Mouse (Mus musculus): ENCODE data around the gene Shf.
A peak's percentile ranks its signal among the peaks of the same experiment; 100 is the strongest.

Gene Shf

GRCm38 (mm10) chr2:122368081-122368971 lies 636 bp downstream of the Shf start:
- DNase-seq, result peak; percentile 44

DNA sequence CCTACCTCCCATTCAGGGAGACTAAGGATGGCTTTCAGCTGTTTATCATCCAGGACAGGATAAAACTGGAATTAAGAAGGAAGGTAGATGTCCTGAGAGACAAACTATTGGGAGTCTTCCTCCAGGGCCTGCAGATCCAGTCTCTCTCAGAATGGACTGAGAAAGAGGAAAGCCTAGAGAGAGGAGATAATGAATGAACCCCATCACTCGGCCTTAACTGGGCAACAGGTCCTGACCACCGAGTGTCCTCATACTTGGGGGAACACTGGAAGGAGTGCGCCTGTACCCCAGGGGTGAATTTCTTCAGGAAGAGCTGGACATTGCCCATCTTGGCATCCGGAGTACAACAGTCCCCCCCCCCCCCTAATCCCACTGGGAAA lies 1.3 kb downstream of the Shf start:
- no peak for DNase-seq

GRCm38 (mm10) chr2:122367181-122367580 lies 1.8 kb downstream of the Shf start:
- no peak for DNase-seq

DNA sequence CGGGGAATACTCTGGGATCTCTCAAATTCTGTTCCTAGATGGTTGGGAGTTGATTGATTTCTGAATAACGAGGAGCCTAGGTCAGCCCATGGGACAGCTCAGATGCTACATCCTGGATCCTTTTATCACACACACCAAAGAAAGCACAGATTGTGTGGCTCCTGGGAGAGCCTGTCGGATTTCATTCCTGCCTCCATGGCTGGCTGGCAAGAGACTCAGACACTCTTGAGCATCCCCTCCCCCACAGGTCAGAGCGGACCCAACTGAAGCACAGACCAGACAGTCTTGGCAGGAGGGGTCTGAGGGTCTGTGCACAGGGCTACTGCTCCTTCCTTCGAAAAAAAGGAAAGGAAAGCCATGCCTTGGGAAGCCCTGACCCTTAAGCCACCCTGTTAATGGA lies 2.3 kb downstream of the Shf start:
- DNase-seq, result no peak

GRCm38 (mm10) chr2:122366039-122366438 lies 2.9 kb downstream of the Shf start:
- DNase-seq, result no peak

DNA sequence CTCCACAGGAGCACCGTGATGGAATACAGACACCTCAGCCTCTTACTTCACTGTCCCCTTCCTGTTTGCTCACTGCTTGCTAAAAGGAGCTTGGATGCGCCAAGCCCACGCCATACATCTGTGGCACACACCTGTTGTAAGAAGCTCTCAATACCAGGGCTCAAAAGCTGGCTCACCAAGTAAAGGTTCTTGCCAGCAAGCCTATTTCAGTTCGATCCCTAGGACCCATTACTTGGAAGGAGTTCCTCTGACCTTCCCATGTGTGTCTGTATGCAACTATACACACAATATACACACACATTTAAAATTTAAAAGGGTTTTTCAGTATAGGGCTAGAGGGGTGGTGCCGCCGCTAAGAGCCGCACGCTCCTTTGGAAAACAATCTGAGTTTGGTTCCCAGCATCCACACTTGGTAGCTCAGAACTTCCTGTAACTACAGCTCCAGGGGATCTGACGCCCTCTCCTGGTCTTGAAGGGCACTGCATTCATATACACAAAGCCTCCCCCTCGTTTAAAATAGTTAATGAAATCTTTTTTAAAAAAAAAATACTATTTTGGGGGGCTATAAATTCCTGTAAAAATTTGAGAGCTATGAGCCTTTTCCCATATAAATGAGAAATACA lies 3.6 kb downstream of the Shf start:
- DNase-seq, result no peak

DNA sequence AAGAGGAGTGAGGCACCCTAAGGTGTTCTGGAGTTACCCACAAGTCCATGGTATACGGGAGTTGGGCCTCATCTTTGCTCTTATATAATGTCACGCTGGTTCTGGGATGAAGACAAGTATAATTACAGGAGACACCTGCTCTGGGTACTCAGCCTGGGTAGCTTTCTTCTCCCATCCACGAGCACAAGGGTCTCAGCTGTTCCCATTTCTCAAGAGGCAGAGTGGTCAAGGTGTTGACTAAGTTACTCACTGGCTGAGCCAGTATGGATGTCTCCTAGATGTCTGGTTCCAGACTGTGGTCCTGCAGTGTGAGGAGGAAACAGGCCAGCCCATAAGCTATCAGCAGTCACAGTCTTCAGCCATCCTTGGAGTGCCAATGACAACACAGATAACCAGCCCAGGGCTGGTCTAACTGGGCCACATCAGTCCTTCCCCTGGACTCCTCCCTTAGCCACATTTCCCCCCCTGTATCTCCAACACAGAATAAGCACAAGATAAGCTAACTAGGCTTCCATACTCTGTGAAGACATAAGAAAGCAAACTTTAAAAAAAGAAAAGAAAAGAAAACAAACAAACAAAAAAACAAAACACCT lies 4.5 kb downstream of the Shf start:
- no peak for DNase-seq

- DNase-seq, result no peak
Observed at GRCm38 (mm10) chr2:122362622-122363523, 6.1 kb downstream of the Shf start.

DNA sequence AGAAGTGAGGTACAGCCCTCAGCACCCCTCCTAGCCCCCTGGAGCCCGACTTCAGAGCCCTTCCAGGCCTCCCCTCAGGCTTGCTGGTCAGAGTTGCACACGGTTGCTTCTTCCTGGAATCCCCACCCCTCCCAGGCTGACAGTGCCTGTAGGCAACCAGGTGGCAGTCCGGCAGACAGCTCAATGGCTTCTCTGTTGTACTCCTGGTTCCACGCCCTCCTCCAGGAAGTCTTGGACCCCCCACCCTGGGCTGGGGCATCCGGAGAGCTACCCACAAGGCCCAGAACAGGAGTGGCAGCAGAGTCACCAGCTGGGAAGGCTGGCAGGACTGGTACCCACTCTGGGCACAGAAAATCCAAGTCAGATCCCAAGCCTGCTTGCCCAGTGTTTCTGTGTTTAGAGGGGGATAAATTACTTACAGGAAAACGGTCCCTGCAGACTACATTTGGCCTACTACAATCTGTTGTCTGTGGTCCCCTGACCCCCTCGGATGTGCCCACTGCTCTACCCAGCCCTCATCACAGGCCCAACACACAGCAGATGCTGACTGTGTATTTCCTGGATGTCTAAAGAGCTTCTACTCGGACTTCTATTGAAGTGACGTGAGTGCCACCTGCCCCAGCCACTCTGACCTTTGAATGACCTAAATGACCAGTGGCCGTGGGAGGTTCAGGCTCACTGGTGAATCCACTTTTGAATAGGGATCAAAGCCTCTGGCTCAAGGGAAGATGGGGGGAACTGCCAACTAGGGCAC lies 6.9 kb downstream of the Shf start:
- no peak for DNase-seq

DNA sequence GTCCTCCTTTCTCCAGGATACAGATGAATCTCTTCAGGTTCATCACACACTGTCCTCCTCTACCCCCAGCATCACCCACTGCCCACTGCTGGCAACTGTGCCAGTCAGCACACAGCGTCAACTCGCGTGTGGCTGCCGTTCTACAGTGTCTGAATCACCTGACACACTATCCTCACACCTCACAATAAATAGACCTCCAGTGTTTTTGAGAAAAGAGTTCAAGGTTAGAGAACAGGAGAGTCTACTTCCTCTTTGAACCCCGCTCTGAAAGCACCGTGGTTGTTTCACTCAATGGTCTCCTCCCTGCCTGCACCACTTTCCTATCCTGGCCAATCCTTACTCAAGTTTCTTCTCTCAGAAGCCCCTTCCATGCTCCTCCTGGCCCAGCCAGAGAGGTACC lies 7.8 kb downstream of the Shf start:
- no peak for DNase-seq

GRCm38 (mm10) chr2:122360310-122360709 lies 8.7 kb downstream of the Shf start:
- DNase-seq, result no peak

- no peak for DNase-seq
Observed at GRCm38 (mm10) chr2:122356187-122356586, 12.8 kb downstream of the Shf start.

DNA sequence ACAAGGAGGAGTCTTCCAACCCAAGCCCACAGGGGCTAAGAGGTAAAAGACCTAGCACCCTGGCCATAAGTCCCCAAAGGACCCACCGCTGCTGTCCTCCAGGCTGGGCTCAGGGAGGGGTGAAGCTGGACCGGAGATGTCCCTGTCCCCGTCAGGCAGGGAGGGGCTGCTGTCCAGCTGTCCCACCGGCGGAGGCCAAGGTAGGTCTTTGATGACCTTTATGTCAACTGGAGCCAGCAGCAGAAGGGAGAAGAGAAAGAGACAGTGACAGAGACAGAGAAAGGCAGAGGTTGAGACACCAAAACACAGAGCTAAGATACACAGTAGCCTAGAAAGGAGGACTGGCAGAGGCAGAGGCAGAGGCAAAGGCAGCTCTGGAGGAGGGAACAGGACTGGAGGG lies 13.6 kb downstream of the Shf start:
- DNase-seq, result no peak

- DNase-seq, result peak; percentile 72
Observed at GRCm38 (mm10) chr2:122354191-122354929, 14.6 kb downstream of the Shf start.

GRCm38 (mm10) chr2:122353765-122354164 lies 15.2 kb downstream of the Shf start:
- DNase-seq, result no peak

GRCm38 (mm10) chr2:122352992-122353391 lies 16.0 kb downstream of the Shf start:
- DNase-seq, result no peak

DNA sequence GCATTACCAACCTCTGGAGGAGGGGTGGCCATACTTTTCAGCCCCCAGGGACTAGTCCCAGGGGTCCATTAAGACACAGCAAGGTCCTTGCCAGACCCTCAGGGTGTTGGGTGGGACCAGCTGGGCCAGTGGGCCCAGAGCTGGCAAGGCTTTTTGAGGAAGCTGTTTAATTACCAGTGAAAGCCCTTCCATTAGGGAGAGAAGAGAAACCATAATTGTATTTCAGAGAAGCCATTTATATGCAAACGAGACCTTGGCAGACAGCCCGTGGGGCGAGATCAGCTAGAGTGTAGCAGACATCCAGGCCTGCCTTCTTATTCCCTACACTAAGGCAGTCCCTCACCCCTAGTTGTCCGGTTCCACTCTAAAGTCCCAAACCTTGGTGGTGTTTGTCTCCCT lies 17.0 kb downstream of the Shf start:
- DNase-seq, result peak; percentile 49

GRCm38 (mm10) chr2:122351156-122351930 lies 17.6 kb downstream of the Shf start:
- DNase-seq, result no peak

GRCm38 (mm10) chr2:122349136-122349785 lies 19.7 kb downstream of the Shf start:
- DNase-seq, result peak; percentile 19

DNA sequence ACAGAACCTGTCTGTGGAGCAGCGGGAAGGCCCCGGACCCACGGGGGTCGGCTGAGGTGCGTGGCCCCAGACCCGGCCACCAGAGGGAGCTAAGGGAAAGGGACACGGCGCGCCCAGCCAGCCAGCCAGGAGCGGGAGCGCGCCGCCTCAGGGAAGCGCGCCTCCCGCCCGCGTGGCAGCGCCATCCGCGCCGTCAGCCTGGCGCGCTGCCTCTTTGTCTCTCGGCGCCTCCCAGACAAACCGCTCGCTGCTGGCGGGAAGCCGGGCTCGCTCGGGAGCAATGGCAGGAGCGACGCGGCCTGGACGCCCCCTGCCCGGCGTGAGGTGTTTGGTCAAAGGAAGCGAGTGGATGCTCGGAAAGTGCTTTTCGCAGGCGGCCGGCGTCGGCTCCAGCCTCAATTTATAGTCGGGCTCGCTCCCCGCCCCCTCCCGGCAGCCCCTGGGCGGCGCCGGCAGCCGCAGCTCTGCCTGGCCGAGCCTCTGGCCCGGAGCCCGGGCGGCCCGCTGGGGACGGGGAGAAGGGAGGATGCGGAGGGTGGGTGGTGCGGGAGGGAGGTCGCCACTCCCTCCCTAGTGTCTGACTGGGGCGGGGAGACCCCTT lies 20.3 kb downstream of the Shf start:
- DNase-seq, result peak; percentile 84

Data from kidney, adult 9 months (tissue).